Mouse (Mus musculus) lung, postnatal 0 days (tissue): Measurements from ENCODE around the gene Pomt1.

ENCODE experiments used
- CTCF ChIP-seq: IDR thresholded peaks from 2 replicates; pipeline ENCODE4 v1.5.1; 2016; ENCODE audit warnings: antibody characterized with exemption, mild to moderate bottlenecking
- EP300 ChIP-seq: IDR thresholded peaks from 2 replicates; pipeline ENCODE4 v1.6.1; 2016; ENCODE audit warnings: antibody characterized with exemption, mild to moderate bottlenecking, control low read depth

GRCm38 (mm10) chr2:32240591-32240990 is 4.2 kb downstream of the Pomt1 start:
- TF ChIP-seq CTCF (no peak), EP300 (no peak)
